Mouse (Mus musculus): ENCODE measurements around the gene Nkx1-2.

- TF ChIP-seq POLR2A (IDR thresholded peaks at IDR 0.05; ENCODE audit: borderline replicate concordance, extremely low read depth, insufficient read depth, insufficient read length, poor library complexity, severe bottlenecking) (no peak), CTCF (IDR thresholded peaks at IDR 0.05; ENCODE audit: borderline replicate concordance, extremely low read depth, insufficient read depth, insufficient read length) (no peak)
Observed at GRCm38 (mm10) chr7:132594325-132594724, 5.1 kb downstream of the Nkx1-2 start.

Data from brain, embryonic 14.5 days (tissue).